Mouse (Mus musculus) layer of hippocampus, postnatal 14 days (tissue): ENCODE measurements at regions not wholly inside any gene's neighbourhood (a gene's known extent, or its start where the extent isn't known, plus 50 kb on each side); places are given as distances from the start of the nearest gene placed in this dataset.
A peak's percentile ranks its signal among the peaks of the same experiment; 100 is the strongest.
"Not testable (repeated sequence)": the region's sequence is repeated elsewhere in the genome, so short reads cannot be mapped to it uniquely, and the experiment has no call there.

ENCODE experiments used
- DNase-seq, 2 experiments: peaks; one replicate each; pipeline ENCODE4 v3.0.0; 2021 to 2022; ENCODE audit warnings: low spot score in 2 of 2, mixed read lengths in 1 of 2

DNA sequence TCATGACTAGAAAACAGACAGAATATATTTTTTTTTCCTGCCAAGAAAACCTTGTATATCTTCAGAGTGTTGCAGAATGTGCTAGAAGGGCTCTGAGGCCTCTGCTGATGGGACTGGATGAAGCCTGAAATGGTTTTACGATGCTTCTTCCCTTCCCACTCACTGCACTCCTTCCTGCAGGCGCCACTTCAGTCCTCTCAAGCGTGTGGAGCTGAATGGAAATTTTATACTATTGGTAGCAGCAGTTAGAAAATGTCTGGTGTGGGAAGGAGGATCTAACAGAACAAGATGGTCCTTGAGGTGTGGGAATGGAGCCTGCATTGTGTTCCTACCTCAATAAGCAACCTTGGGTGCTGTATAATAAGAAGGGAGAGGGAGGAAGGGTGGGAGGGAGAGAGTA, 166.1 kb upstream of the Smlr1 start:
- DNase-seq, result no peak

DNA sequence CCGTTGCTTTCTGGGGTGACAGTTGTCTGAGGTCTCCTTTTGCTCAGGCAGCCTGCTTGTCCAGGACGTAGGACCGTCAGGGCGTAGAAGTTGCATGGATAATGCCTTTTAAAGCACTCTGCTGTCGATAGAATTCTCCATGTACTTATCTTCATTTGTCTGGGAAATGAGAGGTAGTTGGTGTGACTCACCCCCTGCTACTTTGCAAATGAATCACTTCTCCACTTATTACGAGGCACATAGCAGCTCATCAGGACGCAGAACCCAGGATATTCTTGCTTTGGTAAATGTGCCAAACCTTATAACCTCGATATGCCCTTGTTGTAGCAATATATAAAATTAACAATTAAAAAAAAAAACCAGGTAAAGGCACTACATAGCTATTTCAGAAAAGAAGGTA, 159.7 kb upstream of the Smlr1 start:
- no peak for DNase-seq

GRCm38 (mm10) chr10:25681243-25681642, 145.2 kb upstream of the Smlr1 start:
- DNase-seq, result peak; percentile 57 to 71

- DNase-seq, result peak in 1 of 2 experiments; percentile 49
Measured at GRCm38 (mm10) chr10:25677889-25678288, 141.8 kb upstream of the Smlr1 start.

- no peak for DNase-seq
Measured at GRCm38 (mm10) chr10:25675368-25675767, 139.3 kb upstream of the Smlr1 start.

DNA sequence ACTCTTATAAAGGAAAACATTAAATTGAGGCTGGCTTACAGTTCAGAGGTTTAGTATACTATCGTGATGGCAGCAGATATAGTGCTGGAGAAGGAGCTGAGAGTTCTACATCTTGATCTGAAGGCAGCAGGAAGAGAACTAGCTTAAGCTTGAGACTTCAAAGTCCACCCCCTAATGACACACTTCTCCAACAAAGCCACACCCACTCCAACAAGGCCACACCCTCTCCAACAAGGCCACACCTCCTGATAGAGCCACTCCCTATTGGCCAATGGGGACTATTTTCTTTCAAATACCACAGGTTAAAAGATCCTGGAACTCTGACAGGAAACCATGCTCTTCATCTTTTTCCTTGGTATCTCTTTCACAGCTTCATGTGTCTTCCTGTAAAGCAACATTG, 134.0 kb upstream of the Smlr1 start:
- DNase-seq, result no peak

DNA sequence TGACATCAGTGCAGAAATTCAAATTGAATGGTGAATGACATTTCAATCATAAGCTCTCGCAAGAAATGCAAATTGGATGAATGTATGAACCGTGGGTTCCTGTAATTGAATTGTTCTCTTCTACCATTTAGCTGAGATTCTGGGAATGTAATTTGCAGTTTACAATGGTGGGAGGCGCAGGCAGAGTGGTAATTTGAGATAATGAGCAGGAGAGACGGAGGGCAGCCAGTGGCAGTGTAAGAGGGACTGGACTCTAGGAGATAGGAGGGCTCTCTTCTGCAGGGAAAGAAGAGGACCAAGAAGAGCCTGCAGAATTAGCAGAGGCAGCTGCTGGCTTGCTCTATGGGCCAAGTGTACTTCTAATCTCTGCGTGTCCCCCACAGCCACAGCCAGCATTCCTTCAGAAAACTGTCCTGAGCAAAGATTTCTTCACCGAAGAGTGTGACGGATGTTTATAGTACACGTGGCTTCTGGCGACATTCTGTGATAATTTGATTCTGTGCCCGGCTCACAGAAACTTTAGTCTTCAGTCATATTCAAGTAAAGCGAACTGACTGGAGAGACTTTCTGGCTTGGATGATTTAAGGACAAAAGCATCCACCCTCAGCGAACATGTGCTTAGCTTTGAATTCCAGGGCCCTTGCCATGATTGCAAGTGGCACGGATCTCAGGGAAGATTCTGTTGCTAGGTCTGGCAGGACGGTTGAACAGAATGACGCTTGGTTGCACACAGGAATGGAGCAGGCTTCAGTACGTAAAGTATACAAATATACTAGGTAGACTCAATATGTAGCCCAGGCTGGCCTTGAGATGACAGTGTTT, 116.9 kb upstream of the Smlr1 start:
- peak in 1 of 2 experiments; percentile 29 for DNase-seq

- DNase-seq, result no peak
Measured at GRCm38 (mm10) chr10:25647740-25648139, 111.7 kb upstream of the Smlr1 start.

DNA sequence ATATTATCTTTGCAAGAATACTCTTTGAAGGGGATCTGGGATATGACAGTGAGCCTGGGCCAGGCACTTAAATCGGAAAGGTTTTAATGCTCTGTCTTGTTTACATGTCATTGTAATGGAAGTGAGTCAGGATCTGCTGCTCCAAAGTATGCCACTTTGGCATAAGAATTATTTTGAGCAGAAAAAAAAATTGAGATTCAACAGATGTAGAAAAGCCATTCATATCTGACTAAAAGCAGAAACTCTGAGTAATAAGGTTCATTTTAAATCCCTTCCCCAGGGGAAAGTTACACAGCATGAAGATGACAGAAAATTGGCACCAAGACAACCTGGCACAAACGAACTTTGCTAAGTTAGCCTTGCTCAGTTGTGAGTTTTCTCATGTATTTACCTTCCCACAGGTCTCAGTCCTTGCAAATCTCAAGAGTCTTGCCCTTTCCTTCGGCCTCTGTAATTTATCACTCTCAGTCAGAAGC, 107.5 kb upstream of the Smlr1 start:
- no peak for DNase-seq

GRCm38 (mm10) chr10:25642079-25642696, 106.1 kb upstream of the Smlr1 start:
- no peak for DNase-seq

- DNase-seq, result peak in 1 of 2 experiments; percentile 79
Measured at GRCm38 (mm10) chr10:25633058-25633614, 97.1 kb upstream of the Smlr1 start.

DNA sequence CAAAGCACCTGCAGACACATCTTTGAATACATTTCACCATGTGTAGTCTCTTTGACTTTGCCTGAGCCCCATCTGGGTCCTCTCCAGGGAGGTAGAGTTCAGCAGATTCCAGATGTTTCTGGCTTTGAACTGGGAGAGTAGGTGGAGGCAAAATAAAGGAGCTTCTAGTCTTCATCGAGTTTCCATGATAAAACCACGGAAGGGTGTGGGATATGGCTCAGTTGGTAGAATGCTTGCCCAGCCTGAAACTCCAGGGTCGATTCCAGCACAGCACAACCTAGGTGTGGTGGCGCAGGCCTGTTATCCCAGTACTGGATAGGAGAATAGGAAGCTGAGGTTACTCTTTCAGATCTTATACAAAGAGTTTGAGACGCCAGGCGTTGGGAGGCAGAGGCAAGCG, 96.2 kb upstream of the Smlr1 start:
- DNase-seq, result no peak

- no peak for DNase-seq
Measured at GRCm38 (mm10) chr10:25622585-25622984, 86.5 kb upstream of the Smlr1 start.

DNA sequence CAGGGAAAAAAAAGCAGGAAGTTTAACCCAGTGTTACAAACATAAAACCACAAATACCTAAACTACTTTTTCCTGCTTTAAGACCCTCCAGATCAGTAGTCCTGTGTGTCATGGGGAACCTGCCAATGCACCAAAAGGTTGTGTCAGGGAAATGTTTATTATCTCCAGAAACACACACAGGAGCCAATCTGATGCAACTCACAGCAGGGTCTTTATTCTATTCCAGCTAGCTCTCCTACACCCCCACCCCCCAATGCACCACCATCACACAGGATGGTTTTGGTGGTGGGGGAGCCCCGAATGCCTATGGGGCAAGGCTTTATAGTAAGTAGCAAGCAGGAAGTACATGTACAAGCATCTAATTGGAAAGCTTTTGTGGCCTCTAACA, 85.7 kb upstream of the Smlr1 start:
- not testable (repeated sequence) for DNase-seq

- peak in 1 of 2 experiments; percentile 30 for DNase-seq
Measured at GRCm38 (mm10) chr10:25620939-25621746, 85.1 kb upstream of the Smlr1 start.

- DNase-seq, result no peak
Measured at GRCm38 (mm10) chr10:25619702-25620101, 83.6 kb upstream of the Smlr1 start.

GRCm38 (mm10) chr10:25601471-25601870, 65.4 kb upstream of the Smlr1 start:
- no peak for DNase-seq

DNA sequence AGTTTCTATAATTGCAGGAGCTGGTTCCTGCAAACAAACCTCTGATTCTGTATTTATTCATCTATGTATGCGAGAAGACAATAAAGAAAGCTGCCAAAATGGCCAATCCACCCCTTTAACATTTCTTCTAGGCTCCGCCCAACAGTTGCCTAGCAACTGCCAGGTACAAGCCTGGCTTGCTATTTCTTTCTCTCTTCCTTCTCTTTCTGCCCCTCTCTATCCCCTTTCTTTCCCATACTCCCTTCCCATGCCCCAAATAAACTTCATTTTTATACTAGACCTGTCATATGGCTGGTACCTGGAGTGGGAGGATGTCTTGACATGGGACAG, 53.2 kb upstream of the Smlr1 start:
- no peak for DNase-seq

GRCm38 (mm10) chr10:25588611-25589315, 52.7 kb upstream of the Smlr1 start:
- DNase-seq, result no peak
